Mouse (Mus musculus): ENCODE data around the gene Uncx.

GRCm38 (mm10) chr5:139536911-139537738 is 6.2 kb upstream of the Uncx start:
- TF ChIP-seq HCFC1 (IDR thresholded peaks at IDR 0.05; ENCODE audit: borderline replicate concordance, insufficient read depth, low read length) (no peak), CHD2 (IDR thresholded peaks at IDR 0.05; ENCODE audit: low read depth, low read length) (no peak)

Measured in ES-E14 (cell line).